ENCODE assay signal across 11 mouse cellular contexts in genomic region chr13:44419056-44419455, GRCm38 (mm10).
DNase-seq lines count a peak whose midpoint lies in the region; ATAC-seq and TF ChIP-seq lines count a peak whose summit lies in the region.
"Had no signal": no experiment of that assay in that cellular context is flagged by ENCODE, and none has a peak within 500 bp of the region (broad histone marks: within the 10 kb centered on the region; RNA-seq: fewer than 3 reads in every experiment).

No protein-coding gene starts in this region.

- no peak for TF ChIP-seq POLR2A in spleen, adult 2 months (IDR thresholded peaks at IDR 0.05; ENCODE audit: low read depth, low read length)

- no peak overlapping the region for H3K4me2 ChIP-seq in hindbrain, embryonic 11.5 days (replicated peaks; ENCODE audit: low read depth, low read length)
- peak overlapping the region; percentile 54 for H3K4me2 ChIP-seq in limb, embryonic 13.5 days (replicated peaks)
- no peak overlapping the region; the same call in 1 of the 2 replicates for H3K4me2 ChIP-seq in stomach, embryonic 16.5 days (ENCODE audit: low read depth, low read length)
- H3K4me2 ChIP-seq in hindbrain, embryonic 13.5 days: no peak overlapping the region

- TF ChIP-seq CTCF in spleen, adult 2 months (IDR thresholded peaks at IDR 0.05; ENCODE audit: extremely low read depth, insufficient read depth, insufficient read length, insufficient replicate concordance): no peak

- DNase-seq in hindbrain, embryonic 10.5 days (ENCODE audit: low spot score): no peak
- no peak for DNase-seq in hindbrain, embryonic 11.5 days (ENCODE audit: low spot score)
- DNase-seq in spleen, adult 2 months (ENCODE audit: low read depth in 1 of 2, low spot score in 2 of 2): no peak
- DNase-seq in spleen, adult 12 weeks (ENCODE audit: low spot score): no peak
- no peak for DNase-seq in gastrocnemius, postnatal 10 days
- DNase-seq: cerebellum, adult 9-10 months; left cerebral cortex, postnatal 4 days had no signal

- no peak for ATAC-seq in hindbrain, embryonic 11.5 days (ENCODE audit: low FRiP score)
- no peak for ATAC-seq in limb, embryonic 13.5 days (ENCODE audit: low FRiP score, low read depth)
- ATAC-seq in stomach, embryonic 16.5 days (ENCODE audit: insufficient read depth, low FRiP score): no peak
- no peak for ATAC-seq in hindbrain, embryonic 13.5 days (ENCODE audit: low FRiP score)

- H3K9ac ChIP-seq in hindbrain, embryonic 11.5 days (ENCODE audit: low read depth, low read length): no peak overlapping the region
- H3K9ac ChIP-seq in limb, embryonic 13.5 days: no peak overlapping the region
- H3K9ac ChIP-seq in stomach, embryonic 16.5 days (ENCODE audit: low read length): no peak overlapping the region
- no peak overlapping the region for H3K9ac ChIP-seq in hindbrain, embryonic 13.5 days
- H3K9ac ChIP-seq: embryonic facial prominence, embryonic 15.5 days had no signal

- no peaks in the 10 kb centered on the region for H3K36me3 ChIP-seq in hindbrain, embryonic 10.5 days
- no peaks in the 10 kb centered on the region for H3K36me3 ChIP-seq in hindbrain, embryonic 11.5 days (ENCODE audit: control insufficient read depth, insufficient read depth, low read length)
- H3K36me3 ChIP-seq in spleen, adult 2 months (ENCODE audit: control insufficient read depth, insufficient read depth, low read length): no peaks in the 10 kb centered on the region
- H3K36me3 ChIP-seq in limb, embryonic 13.5 days: no peaks in the 10 kb centered on the region
- no peaks in the 10 kb centered on the region for H3K36me3 ChIP-seq in stomach, embryonic 16.5 days (ENCODE audit: control insufficient read depth, insufficient read depth, low read length)
- H3K36me3 ChIP-seq in hindbrain, embryonic 13.5 days: no peaks in the 10 kb centered on the region
- H3K36me3 ChIP-seq: embryonic facial prominence, embryonic 15.5 days had no signal

- H3K27ac ChIP-seq in hindbrain, embryonic 10.5 days: 0 out of 2 replicates have a peak overlapping the region, but pooled peaks have one; percentile 43
- H3K27ac ChIP-seq in hindbrain, embryonic 11.5 days (ENCODE audit: low read depth, low read length): no peak overlapping the region
- H3K27ac ChIP-seq in spleen, adult 2 months (ENCODE audit: insufficient read depth, low read length): peak overlapping the region; percentile 10; the same call in 1 of the 2 replicates
- H3K27ac ChIP-seq in limb, embryonic 13.5 days: no peak overlapping the region
- H3K27ac ChIP-seq in stomach, embryonic 16.5 days (ENCODE audit: low read length): peak overlapping the region; percentile 44; the same call in 1 of the 2 replicates
- H3K27ac ChIP-seq in hindbrain, embryonic 13.5 days: no peak overlapping the region
- H3K27ac ChIP-seq: embryonic facial prominence, embryonic 15.5 days had no signal

- 68% methylated on average over 8 of the region's 8 CpGs for WGBS in hindbrain, embryonic 10.5 days
- 74% methylated on average over 8 of the region's 8 CpGs for WGBS in hindbrain, embryonic 11.5 days
- 80% methylated on average over 8 of the region's 8 CpGs for WGBS in spleen, adult 2 months
- 56% methylated on average over 8 of the region's 8 CpGs for WGBS in limb, embryonic 13.5 days
- WGBS in stomach, embryonic 16.5 days: 78% methylated on average over 8 of the region's 8 CpGs
- 82% methylated on average over 8 of the region's 8 CpGs for WGBS in hindbrain, embryonic 13.5 days

- H3K27me3 ChIP-seq in hindbrain, embryonic 10.5 days (ENCODE audit: insufficient read depth, poor library complexity, severe bottlenecking): no peaks in the 10 kb centered on the region; the same call in 1 of the 2 replicates
- no peaks in the 10 kb centered on the region for H3K27me3 ChIP-seq in hindbrain, embryonic 11.5 days (ENCODE audit: control insufficient read depth, insufficient read depth, low read length)
- no peaks in the 10 kb centered on the region for H3K27me3 ChIP-seq in spleen, adult 2 months (ENCODE audit: control insufficient read depth, insufficient read depth, low read length)
- H3K27me3 ChIP-seq in limb, embryonic 13.5 days: no peaks in the 10 kb centered on the region
- no peaks in the 10 kb centered on the region for H3K27me3 ChIP-seq in stomach, embryonic 16.5 days (ENCODE audit: control insufficient read depth, insufficient read depth, low read length)
- 0 out of 2 replicates have a peak, but pooled peaks cover 3% of the 10 kb centered on the region for H3K27me3 ChIP-seq in hindbrain, embryonic 13.5 days
- H3K27me3 ChIP-seq: embryonic facial prominence, embryonic 15.5 days had no signal

- H3K9me3 ChIP-seq in hindbrain, embryonic 10.5 days: 0 out of 2 replicates have a peak, but pooled peaks cover 5% of the 10 kb centered on the region
- no peaks in the 10 kb centered on the region for H3K9me3 ChIP-seq in hindbrain, embryonic 11.5 days (ENCODE audit: control insufficient read depth, low read length)
- H3K9me3 ChIP-seq in limb, embryonic 13.5 days: no peaks in the 10 kb centered on the region
- H3K9me3 ChIP-seq in stomach, embryonic 16.5 days (replicated peaks; ENCODE audit: control insufficient read depth, low read length): peaks cover 4% of the 10 kb centered on the region; the same call in 1 of the 2 replicates
- H3K9me3 ChIP-seq in hindbrain, embryonic 13.5 days: no peaks in the 10 kb centered on the region
- H3K9me3 ChIP-seq: embryonic facial prominence, embryonic 15.5 days had no signal

- H3K4me3 ChIP-seq in hindbrain, embryonic 10.5 days: no peak overlapping the region
- H3K4me3 ChIP-seq in hindbrain, embryonic 11.5 days (ENCODE audit: low read depth, low read length): no peak overlapping the region
- H3K4me3 ChIP-seq in spleen, adult 2 months (ENCODE audit: extremely low read depth, insufficient read depth, insufficient read length): no peak overlapping the region
- no peak overlapping the region for H3K4me3 ChIP-seq in limb, embryonic 13.5 days
- H3K4me3 ChIP-seq in stomach, embryonic 16.5 days (replicated peaks; ENCODE audit: low read length): no peak overlapping the region
- H3K4me3 ChIP-seq in hindbrain, embryonic 13.5 days: no peak overlapping the region
- H3K4me3 ChIP-seq: embryonic facial prominence, embryonic 15.5 days had no signal

- H3K4me1 ChIP-seq in hindbrain, embryonic 10.5 days (replicated peaks): peaks cover 52% of the 10 kb centered on the region
- no peaks in the 10 kb centered on the region; the same call in 1 of the 2 replicates for H3K4me1 ChIP-seq in hindbrain, embryonic 11.5 days (replicated peaks; ENCODE audit: control insufficient read depth, insufficient read depth, low read length)
- H3K4me1 ChIP-seq in spleen, adult 2 months (ENCODE audit: control insufficient read depth, insufficient read depth, insufficient read length): no peaks in the 10 kb centered on the region; the same call in 1 of the 2 replicates
- peaks cover 45% of the 10 kb centered on the region for H3K4me1 ChIP-seq in limb, embryonic 13.5 days
- peaks cover 19% of the 10 kb centered on the region for H3K4me1 ChIP-seq in stomach, embryonic 16.5 days (ENCODE audit: control insufficient read depth, insufficient read depth, low read length)
- peaks cover 16% of the 10 kb centered on the region for H3K4me1 ChIP-seq in hindbrain, embryonic 13.5 days (replicated peaks)

Comparison
In these comparisons a context has a peak if more than half of its experiments do, and no peak if none do; other contexts are left out.
1. H3K27ac ChIP-seq: peak in hindbrain, embryonic 10.5 days (single experiment), spleen, adult 2 months (single experiment) and stomach, embryonic 16.5 days (single experiment); none in hindbrain, embryonic 11.5 days (single experiment), limb, embryonic 13.5 days (single experiment) and hindbrain, embryonic 13.5 days (single experiment).